Mouse (Mus musculus) spleen, postnatal 4 days (tissue): ENCODE data around the gene Nek10.
"Not testable (repeated sequence)": the region's sequence is repeated elsewhere in the genome, so short reads cannot be mapped to it uniquely, and the experiment has no call there.

Experiments used
- DNase-seq, 2 experiments: peaks; one replicate each; pipeline ENCODE4 v3.0.0; 2022; ENCODE audit warnings: low spot score in 2 of 2

The Nek10 gene

GRCm38 (mm10) chr14:14984710-14985647 is 181.8 kb downstream of the Nek10 start:
- DNase-seq = peak; percentile 31 to 74

GRCm38 (mm10) chr14:14987403-14987802 is 184.2 kb downstream of the Nek10 start:
- DNase-seq = no peak

DNA sequence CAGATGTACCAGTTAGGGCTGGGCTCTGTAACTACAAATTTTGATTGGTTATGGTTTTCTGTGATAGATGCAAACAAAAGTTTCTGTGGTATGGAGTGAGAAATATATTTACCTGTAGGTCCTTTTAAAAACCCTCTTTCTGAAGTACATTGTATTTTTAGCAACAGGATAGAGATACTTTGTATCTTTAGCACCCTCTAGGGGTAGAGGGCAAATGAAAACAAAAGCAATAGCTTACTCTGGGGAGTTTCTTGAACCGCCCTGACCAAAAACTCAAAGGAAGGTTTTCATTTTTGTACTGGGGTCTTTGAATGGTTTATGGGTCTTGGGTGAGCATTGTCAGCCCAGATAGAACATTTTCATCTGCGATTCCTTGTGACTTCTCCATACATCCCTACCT is 188.4 kb downstream of the Nek10 start:
- DNase-seq = no peak

DNA sequence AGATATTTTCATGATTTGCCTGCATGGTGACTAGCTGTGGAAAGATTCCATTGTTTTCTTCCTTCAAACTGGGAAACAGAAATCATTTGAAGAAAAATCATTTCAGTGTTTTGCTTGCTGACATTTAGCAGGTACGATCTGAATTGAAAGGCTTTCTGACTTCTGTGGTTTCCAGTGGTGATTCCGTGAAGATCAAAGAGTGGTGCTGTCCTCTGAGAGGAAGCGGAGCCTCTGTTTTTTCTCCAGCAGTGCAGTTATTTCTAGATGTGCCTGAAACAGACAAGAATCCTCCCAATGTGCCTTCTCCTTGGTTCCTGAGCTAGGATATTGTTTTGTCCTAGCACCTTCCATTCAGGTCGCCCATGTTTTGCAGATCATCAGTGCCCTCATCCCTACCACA is 208.2 kb downstream of the Nek10 start:
- no peak for DNase-seq

- DNase-seq = no peak
These were observed 211.6 kb downstream of the Nek10 start for GRCm38 (mm10) chr14:15014799-15015198.

GRCm38 (mm10) chr14:15030626-15031025 is 227.4 kb downstream of the Nek10 start:
- not testable (repeated sequence) for DNase-seq

DNA sequence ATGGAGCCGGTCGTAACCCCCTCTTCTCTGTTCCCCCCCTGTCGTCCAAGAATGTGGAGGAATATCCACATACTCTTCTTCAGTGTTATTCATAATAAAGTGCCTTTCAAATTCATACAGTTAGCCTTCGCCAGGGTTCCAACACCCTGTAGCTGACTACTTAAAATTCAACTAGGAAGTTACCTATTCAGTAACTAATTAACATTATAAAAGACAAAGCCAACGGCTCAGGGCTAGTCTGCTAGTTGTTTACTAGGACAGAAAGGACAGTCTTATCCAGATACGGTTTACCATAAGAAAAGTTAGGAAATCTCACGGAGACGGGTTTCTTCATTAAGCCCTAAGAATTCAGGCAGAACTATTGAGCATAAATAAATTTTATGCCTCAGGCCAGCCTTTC is 231.4 kb downstream of the Nek10 start:
- not testable (repeated sequence) for DNase-seq

DNA sequence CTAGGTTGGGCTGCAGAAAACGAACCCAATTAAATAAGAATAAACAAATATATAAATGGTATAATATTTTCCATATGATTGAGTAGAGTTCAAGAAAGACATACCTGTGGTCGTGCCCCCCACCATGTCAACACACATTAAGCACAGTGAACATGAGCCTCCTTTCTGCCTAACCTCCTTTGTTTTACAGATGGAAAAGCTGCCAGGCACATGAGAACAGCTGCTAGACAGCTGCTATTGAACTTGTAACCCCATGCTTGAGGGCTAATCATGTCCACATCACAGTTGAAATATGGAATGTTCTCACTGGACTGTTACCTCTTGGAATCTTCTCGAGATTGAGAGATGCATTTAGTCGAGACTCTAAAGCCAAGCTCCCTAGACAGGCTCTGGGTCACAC is 245.0 kb downstream of the Nek10 start:
- DNase-seq = no peak

DNA sequence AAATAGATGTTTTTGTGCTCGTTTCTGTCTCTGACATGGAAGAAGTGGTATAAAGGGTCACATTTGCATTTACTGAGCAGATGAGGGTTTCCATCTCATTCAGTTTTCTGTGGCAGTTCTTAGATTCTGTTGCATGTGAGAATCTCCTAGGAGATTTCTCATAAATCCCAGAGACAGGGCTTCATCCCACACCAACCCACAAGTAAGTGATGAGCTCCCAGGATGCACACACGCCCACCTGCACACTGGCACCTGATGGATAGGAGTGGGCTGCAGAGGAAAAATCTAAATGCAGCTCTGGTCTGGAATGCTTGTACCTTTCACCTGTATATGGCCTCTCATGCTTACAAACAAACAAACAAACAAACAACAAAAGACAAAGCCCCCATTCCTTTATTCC is 258.3 kb downstream of the Nek10 start:
- no peak for DNase-seq
